Mouse (Mus musculus) bone marrow, adult 2 months (tissue): ENCODE results near the gene Bves. TPM values are rescaled to one million over a fixed set of nuclear protein-coding genes. Genes with fewer than 3 reads are reported as not detected.

ENCODE experiments used
- H3K27ac ChIP-seq: fragments of 200-500 bp; 2 replicates; pipeline ENCODE4 v1.5.1; 2012; ENCODE audit warnings: low read depth, mild to moderate bottlenecking, control low read depth, inconsistent platforms, low read length; ENCODE audit not compliant: control insufficient read depth, poor library complexity, insufficient read depth
- H3K4me1 ChIP-seq: fragments of 200-500 bp; 2 replicates; pipeline ENCODE4 v1.6.1; 2011; ENCODE audit warnings: low read length; ENCODE audit not compliant: control insufficient read depth, insufficient read depth
- H3K4me3 ChIP-seq: fragments of 200-500 bp; replicated peaks from 2 replicates; pipeline ENCODE3; 2011; ENCODE audit warnings: mild to moderate bottlenecking, low read depth, low read length, control low read depth; ENCODE audit not compliant: control insufficient read depth
- CTCF ChIP-seq: fragments of 200-500 bp; IDR thresholded peaks from 2 replicates; pipeline ENCODE4 v1.5.1; 2011; ENCODE audit warnings: low read length, control low read depth; ENCODE audit not compliant: control insufficient read depth, insufficient read depth
- POLR2A ChIP-seq: fragments of 200-500 bp; IDR thresholded peaks from 2 replicates; pipeline ENCODE4 v1.6.1; 2011; ENCODE audit warnings: low read depth, mild to moderate bottlenecking, control low read depth, low read length, borderline replicate concordance; ENCODE audit not compliant: control insufficient read depth
- WGBS: fragments of 180-500 bp; shearing (Covaris S2); methylation state at CpG from one replicate; pipeline ENCODE4 v1.1.7; 2018; 5-methylcytosine and 5-hydroxymethylcytosine counted together
- polyA plus RNA-seq: library from polyadenylated mRNA; stranded (reverse); fragments of >200 nt; gene quantifications from 2 replicates; pipeline ENCODE4 v1.2.4, GENCODE M21; 2011; ENCODE audit warnings: low replicate concordance; ENCODE audit not compliant: missing spikeins, insufficient read depth, insufficient read length

The Bves gene
- polyA plus RNA-seq, 1 experiment, result 1.3 TPM

DNA sequence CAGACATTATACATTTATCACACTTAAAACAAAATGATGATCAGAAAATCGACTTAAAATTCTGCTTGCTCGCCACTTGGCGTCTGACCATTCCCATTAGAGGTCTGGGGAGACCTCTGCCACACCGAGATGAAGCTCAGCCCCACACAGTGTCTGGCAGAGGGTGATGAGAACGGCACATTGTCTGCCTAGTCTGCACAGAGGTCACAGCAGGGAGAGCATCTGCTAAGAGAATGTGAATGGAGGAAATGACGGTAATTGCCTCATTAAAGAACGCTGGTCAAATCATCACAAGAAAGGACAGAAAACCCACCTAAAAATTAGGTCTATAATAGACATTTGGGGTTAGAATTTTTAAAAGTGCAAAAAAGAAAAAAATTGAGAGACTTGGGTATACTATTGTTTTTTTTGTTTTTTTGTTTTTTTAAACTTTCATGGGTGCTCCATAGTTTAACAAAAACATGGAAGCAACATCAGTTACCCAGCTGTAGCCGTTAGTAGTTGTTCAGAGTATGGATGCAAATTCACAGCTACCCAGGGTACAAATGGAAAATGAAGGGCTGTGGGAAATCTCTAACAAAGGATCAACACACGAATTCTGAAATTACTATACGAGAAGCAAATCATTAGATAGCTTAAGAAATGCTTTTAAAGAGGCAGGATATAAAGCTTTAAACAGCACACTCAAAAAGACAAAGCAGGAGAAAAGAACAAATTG is 75.2 kb downstream of the Bves start:
- Histone ChIP-seq H3K4me3 (no peak overlapping the region), H3K27ac (no peak overlapping the region), H3K4me1 (no peaks in the 10 kb centered on the region)
- TF ChIP-seq CTCF, result no peak
- no peak for TF ChIP-seq POLR2A
- 73% methylated on average over 10 of the region's 10 CpGs for WGBS

DNA sequence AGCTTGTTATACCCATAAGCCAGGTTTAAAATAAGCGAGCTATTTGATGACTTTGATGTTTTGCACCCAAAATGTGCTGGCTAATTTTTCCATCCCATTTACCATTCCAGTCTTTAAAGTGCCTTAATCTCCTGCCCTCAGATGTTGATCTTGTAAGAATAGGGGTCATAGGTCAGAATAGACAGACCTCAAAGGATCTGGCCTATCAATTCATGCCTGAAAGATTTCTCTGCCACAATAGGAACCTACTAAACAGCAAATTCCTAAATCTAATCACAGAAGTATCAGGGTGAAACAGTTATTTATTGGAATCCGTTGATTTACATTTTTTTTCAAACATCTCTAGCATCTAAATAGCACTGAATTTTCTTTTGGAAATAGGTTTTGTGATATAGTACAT is 76.2 kb downstream of the Bves start:
- no peak overlapping the region for H3K4me3 ChIP-seq
- TF ChIP-seq POLR2A (no peak), CTCF (no peak)
- no peaks in the 10 kb centered on the region for H3K4me1 ChIP-seq
- H3K27ac ChIP-seq, result no peak overlapping the region
- WGBS, result 77% methylated on average over 2 of the region's 2 CpGs

DNA sequence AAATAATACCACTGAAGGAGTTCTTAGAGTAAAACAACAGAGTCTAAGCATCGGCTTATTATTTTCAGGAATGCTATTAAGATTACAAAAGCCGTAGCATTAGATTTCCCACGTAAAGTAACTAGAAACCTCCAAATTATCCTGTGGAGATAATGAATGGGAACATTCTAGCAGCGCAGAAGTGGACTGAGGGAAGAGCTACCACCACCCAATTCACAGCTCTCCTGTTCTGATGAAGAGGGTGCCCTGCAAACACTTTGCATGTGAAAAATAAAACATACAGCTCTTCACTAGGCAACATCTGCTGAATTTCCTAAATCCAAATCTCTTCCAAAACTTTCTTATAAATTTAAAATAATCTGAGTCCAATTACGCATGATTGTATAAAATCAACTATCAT is 76.6 kb downstream of the Bves start:
- TF ChIP-seq CTCF, result no peak
- no peak for TF ChIP-seq POLR2A
- Histone ChIP-seq H3K4me1 (no peaks in the 10 kb centered on the region), H3K27ac (no peak overlapping the region), H3K4me3 (no peak overlapping the region)
- 78% methylated on average over 5 of the region's 5 CpGs for WGBS

Other genes starting within 250 kb of the Bves start
- gene Popdc3, start 157.7 kb upstream of the Bves start, polyA plus RNA-seq, result not detected in 2 replicates
- gene Lin28b, start 150.6 kb downstream of the Bves start, polyA plus RNA-seq, result 0.40 TPM in 1 of 2 replicates, not detected in the other
- 25.5 and 29.1 TPM in 2 replicates for gene Hace1, start 242.1 kb downstream of the Bves start, polyA plus RNA-seq